Mouse (Mus musculus) hindlimb bud, embryonic 11.5 days (tissue): ENCODE data around the gene Map3k7.

Source experiments
- DNase-seq: peaks from one replicate; pipeline ENCODE4 v3.0.0-alpha.2; 2012; ENCODE audit warnings: low read depth, low spot score; ENCODE audit errors: extremely low spot score

Map3k7 gene

DNA sequence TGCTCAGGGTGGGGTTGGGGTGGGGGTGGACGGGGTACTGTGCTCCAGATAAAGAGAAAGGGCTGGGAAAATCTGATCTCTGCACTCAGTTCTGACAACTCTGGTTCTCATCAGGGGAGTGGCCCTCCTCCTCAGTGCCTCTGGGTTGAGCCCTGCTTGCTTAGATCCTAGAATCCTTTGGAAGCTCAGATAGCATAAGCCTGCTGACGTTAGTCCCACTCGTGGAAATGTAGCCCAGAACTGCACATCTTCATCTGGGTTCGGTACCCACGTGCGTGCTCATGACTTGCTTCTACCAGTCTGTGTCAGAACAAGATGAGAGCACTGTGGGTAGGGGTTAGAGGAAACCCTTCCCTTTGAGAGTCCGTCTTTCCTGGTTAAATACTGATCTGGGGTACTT is 92.5 kb downstream of the Map3k7 start:
- no peak for DNase-seq

DNA sequence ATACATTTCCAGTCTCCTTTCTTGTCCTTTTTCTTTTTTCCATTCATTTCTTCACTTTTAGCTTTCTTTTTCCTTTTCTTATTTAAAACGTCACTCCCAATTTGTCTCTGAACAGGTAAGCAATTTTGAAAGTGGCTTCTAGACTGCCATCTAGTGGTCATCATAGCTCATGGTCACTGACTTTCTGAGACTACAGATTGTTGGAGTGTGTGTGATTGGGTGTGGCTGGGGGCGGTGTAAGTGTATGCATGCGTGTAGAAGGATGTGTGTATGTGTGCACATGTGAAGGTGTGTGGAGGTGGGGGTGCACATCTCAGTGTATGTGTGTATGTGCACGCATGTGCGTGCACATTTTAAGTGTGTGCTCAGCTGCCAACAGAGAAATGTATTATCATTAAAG is 93.2 kb downstream of the Map3k7 start:
- no peak for DNase-seq

- DNase-seq: no peak
Observed at GRCm38 (mm10) chr4:32060686-32061085, 96.8 kb downstream of the Map3k7 start.

GRCm38 (mm10) chr4:32062381-32063059 is 98.6 kb downstream of the Map3k7 start:
- no peak for DNase-seq

DNA sequence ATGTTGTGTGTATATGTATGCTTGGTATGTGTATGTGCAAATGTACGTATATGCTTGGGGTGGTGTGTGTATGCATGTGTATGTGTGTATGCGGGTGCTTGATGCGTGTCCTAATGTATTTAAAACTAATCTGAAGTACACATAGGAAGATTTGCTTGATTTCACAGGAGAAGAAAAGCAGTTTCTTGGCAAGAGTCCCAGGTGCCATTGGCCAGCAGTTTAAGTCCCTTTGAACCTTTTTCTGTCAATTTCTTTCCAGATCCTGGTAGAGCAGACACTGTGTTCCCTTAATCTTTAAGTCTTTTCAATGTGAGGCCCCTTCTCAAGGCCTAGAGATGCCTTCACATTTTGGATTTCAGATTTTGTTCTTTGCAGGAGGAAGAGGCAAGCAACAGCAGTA is 99.4 kb downstream of the Map3k7 start:
- no peak for DNase-seq
